Mouse (Mus musculus): ENCODE results near the gene Gm11011.
"Not testable (repeated sequence)": the region's sequence is repeated elsewhere in the genome, so short reads cannot be mapped to it uniquely, and the experiment has no call there.

The Gm11011 gene

GRCm38 (mm10) chr2:169587645-169588044 lies at the start of gene Gm11011:
TSS of gene Gm11011 (minus strand) at chr2:169587745.
- not testable (repeated sequence) for DNase-seq (ENCODE audit: low read depth, low spot score)

- no peak for DNase-seq (ENCODE audit: low read depth, low spot score)
These were observed 48.9 kb upstream of the Gm11011 start for GRCm38 (mm10) chr2:169636414-169636813.

- no peak for DNase-seq (ENCODE audit: low read depth, low spot score)
These were observed 47.9 kb upstream of the Gm11011 start for GRCm38 (mm10) chr2:169635428-169635827.

GRCm38 (mm10) chr2:169634619-169635382 lies 47.3 kb upstream of the Gm11011 start:
- DNase-seq (ENCODE audit: low read depth, low spot score): no peak

- no peak for DNase-seq (ENCODE audit: low read depth, low spot score)
These were observed 46.1 kb upstream of the Gm11011 start for GRCm38 (mm10) chr2:169633491-169634289.

GRCm38 (mm10) chr2:169632338-169633151 lies 45.0 kb upstream of the Gm11011 start, which contains the start of gene Tshz2:
TSS of gene Tshz2 (plus strand) at chr2:169633013.
- no peak for DNase-seq (ENCODE audit: low read depth, low spot score)

GRCm38 (mm10) chr2:169630070-169630469 lies 42.5 kb upstream of the Gm11011 start:
- DNase-seq (ENCODE audit: low read depth, low spot score): no peak

- no peak for DNase-seq (ENCODE audit: low read depth, low spot score)
These were observed 33.7 kb upstream of the Gm11011 start for GRCm38 (mm10) chr2:169621201-169621710.

GRCm38 (mm10) chr2:169615998-169616397 lies 28.5 kb upstream of the Gm11011 start:
- no peak for DNase-seq (ENCODE audit: low read depth, low spot score)

GRCm38 (mm10) chr2:169614683-169615082 lies 27.1 kb upstream of the Gm11011 start:
- DNase-seq (ENCODE audit: low read depth, low spot score): no peak

GRCm38 (mm10) chr2:169611557-169611956 lies 24.0 kb upstream of the Gm11011 start:
- DNase-seq (ENCODE audit: low read depth, low spot score): no peak

GRCm38 (mm10) chr2:169610882-169611281 lies 23.3 kb upstream of the Gm11011 start:
- DNase-seq (ENCODE audit: low read depth, low spot score): no peak

GRCm38 (mm10) chr2:169609956-169610355 lies 22.4 kb upstream of the Gm11011 start:
- no peak for DNase-seq (ENCODE audit: low read depth, low spot score)

GRCm38 (mm10) chr2:169607787-169608186 lies 20.2 kb upstream of the Gm11011 start:
- DNase-seq (ENCODE audit: low read depth, low spot score): no peak

- DNase-seq (ENCODE audit: low read depth, low spot score): no peak
These were observed 19.5 kb upstream of the Gm11011 start for GRCm38 (mm10) chr2:169606901-169607678.

GRCm38 (mm10) chr2:169600163-169600562 lies 12.6 kb upstream of the Gm11011 start:
- no peak for DNase-seq (ENCODE audit: low read depth, low spot score)

GRCm38 (mm10) chr2:169599591-169599990 lies 12.0 kb upstream of the Gm11011 start:
- DNase-seq (ENCODE audit: low read depth, low spot score): no peak

GRCm38 (mm10) chr2:169597971-169598370 lies 10.4 kb upstream of the Gm11011 start:
- no peak for DNase-seq (ENCODE audit: low read depth, low spot score)

- no peak for DNase-seq (ENCODE audit: low read depth, low spot score)
These were observed 9.8 kb upstream of the Gm11011 start for GRCm38 (mm10) chr2:169597357-169597756.

- DNase-seq (ENCODE audit: low read depth, low spot score): no peak
These were observed 6.2 kb upstream of the Gm11011 start for GRCm38 (mm10) chr2:169593742-169594141.

GRCm38 (mm10) chr2:169590412-169590811 lies 2.9 kb upstream of the Gm11011 start:
- no peak for DNase-seq (ENCODE audit: low read depth, low spot score)

Measured in c-Kit-negative CD71-positive TER-119-positive erythroid progenitor cells, embryonic 14.5 days (primary cell).